Mouse (Mus musculus) embryo, embryonic 10.5 days (tissue): Measurements from ENCODE around the gene Celf2.
"Not testable (repeated sequence)": the region's sequence is repeated elsewhere in the genome, so short reads cannot be mapped to it uniquely, and the experiment has no call there.

Experiments used
- DNase-seq: peaks from one replicate; pipeline ENCODE4 v3.0.0-alpha.2; 2015; ENCODE audit warnings: low spot score

Gene Celf2

GRCm38 (mm10) chr2:6602163-6602562 is 907.2 kb downstream of the Celf2 start:
- DNase-seq: no peak

- no peak for DNase-seq
Observed at GRCm38 (mm10) chr2:6598879-6599167, 910.5 kb downstream of the Celf2 start.

GRCm38 (mm10) chr2:6598124-6598878 is 911.1 kb downstream of the Celf2 start:
- no peak for DNase-seq

GRCm38 (mm10) chr2:6594736-6595135 is 914.6 kb downstream of the Celf2 start:
- DNase-seq: peak; percentile 51

- no peak for DNase-seq
Observed at GRCm38 (mm10) chr2:6594160-6594559, 915.2 kb downstream of the Celf2 start.

- DNase-seq: no peak
Observed at GRCm38 (mm10) chr2:6593739-6594138, 915.6 kb downstream of the Celf2 start.

GRCm38 (mm10) chr2:6586122-6586681 is 923.2 kb downstream of the Celf2 start:
- no peak for DNase-seq

- DNase-seq: no peak
Observed at GRCm38 (mm10) chr2:6585069-6585754, 924.2 kb downstream of the Celf2 start.

- DNase-seq: no peak
Observed at GRCm38 (mm10) chr2:6582711-6583110, 926.7 kb downstream of the Celf2 start.

- no peak for DNase-seq
Observed at GRCm38 (mm10) chr2:6580066-6580465, 929.3 kb downstream of the Celf2 start.

- DNase-seq: not testable (repeated sequence)
Observed at GRCm38 (mm10) chr2:6575316-6575715, 934.0 kb downstream of the Celf2 start.

- DNase-seq: no peak
Observed at GRCm38 (mm10) chr2:6573640-6574039, 935.7 kb downstream of the Celf2 start.

GRCm38 (mm10) chr2:6572976-6573375 is 936.4 kb downstream of the Celf2 start:
- DNase-seq: no peak

- DNase-seq: no peak
Observed at GRCm38 (mm10) chr2:6569040-6569542, 940.3 kb downstream of the Celf2 start.

GRCm38 (mm10) chr2:6565175-6565574 is 944.2 kb downstream of the Celf2 start:
- no peak for DNase-seq

- no peak for DNase-seq
Observed at GRCm38 (mm10) chr2:6561337-6561736, 948.0 kb downstream of the Celf2 start.

GRCm38 (mm10) chr2:6560802-6561201 is 948.6 kb downstream of the Celf2 start:
- DNase-seq: no peak

GRCm38 (mm10) chr2:6559581-6559980 is 949.8 kb downstream of the Celf2 start:
- DNase-seq: no peak

- no peak for DNase-seq
Observed at GRCm38 (mm10) chr2:6558303-6559254, 950.8 kb downstream of the Celf2 start.

- no peak for DNase-seq
Observed at GRCm38 (mm10) chr2:6557749-6558148, 951.6 kb downstream of the Celf2 start.

- no peak for DNase-seq
Observed at GRCm38 (mm10) chr2:6556913-6557312, 952.5 kb downstream of the Celf2 start.

- DNase-seq: no peak
Observed at GRCm38 (mm10) chr2:6553656-6554055, 955.7 kb downstream of the Celf2 start.
